Mouse (Mus musculus) hematopoietic stem cell, adult 5-6 weeks (primary cell): ENCODE results near the gene Syde2. TPM values are rescaled to one million over a fixed set of nuclear protein-coding genes. Genes with fewer than 3 reads are reported as not detected.
"Not testable (repeated sequence)": the region's sequence is repeated elsewhere in the genome, so short reads cannot be mapped to it uniquely, and the experiment has no call there.

Experiments
- ATAC-seq, 2 experiments: fragments of 125-278 bp in 1 of 2; replicated peaks in 1 of 2; 2 replicates each; pipeline ENCODE4 v1.8.0; 2016 to 2017; ENCODE audit warnings: inconsistent platforms in 2 of 2, mild to moderate bottlenecking in 2 of 2, moderate number of reproducible peaks in 2 of 2, low read depth in 1 of 2, moderate TSS enrichment in 1 of 2; ENCODE audit not compliant: low FRiP score in 2 of 2, poor library complexity in 2 of 2, severe bottlenecking in 2 of 2, insufficient read depth in 1 of 2, low TSS enrichment in 1 of 2
- total RNA-seq: library from RNA; stranded (forward); fragments of 172-1452, 232-1000 nt; gene quantifications from 2 replicates; pipeline ENCODE4 v1.2.3, GENCODE M21; 2017

Syde2 gene
- total RNA-seq, 1 experiment from 2014 or later = 22.6 TPM

- ATAC-seq = peak; percentile 50 to 57
These were observed 24.3 kb upstream of the Syde2 start for GRCm38 (mm10) chr3:145963101-145964017.

- peak; percentile 88 to 90 for ATAC-seq
These were observed 23.7 kb upstream of the Syde2 start for GRCm38 (mm10) chr3:145964018-145964387.

DNA sequence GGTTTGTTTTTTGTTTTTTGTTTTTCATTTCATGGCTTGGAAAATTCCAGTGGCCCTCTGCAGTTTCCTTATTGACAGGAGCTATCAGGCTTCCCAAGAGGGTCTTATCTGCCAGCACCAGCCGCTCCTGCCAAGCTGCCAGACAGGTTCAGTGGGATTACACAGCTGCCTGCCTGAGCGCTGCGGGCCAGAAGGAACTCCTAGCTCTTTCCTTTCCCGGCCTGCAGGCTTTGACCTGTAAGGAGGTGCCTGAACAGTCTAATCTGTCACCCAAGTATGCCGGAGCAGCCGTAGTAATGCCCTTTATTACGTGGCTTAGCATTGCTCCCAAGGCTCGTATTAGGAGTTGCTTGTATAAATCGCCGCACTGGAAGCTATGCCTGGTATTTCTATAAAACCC, 23.2 kb upstream of the Syde2 start:
- ATAC-seq = peak in 1 of 2 experiments; percentile 25; a peak in 1 of 4 replicates

DNA sequence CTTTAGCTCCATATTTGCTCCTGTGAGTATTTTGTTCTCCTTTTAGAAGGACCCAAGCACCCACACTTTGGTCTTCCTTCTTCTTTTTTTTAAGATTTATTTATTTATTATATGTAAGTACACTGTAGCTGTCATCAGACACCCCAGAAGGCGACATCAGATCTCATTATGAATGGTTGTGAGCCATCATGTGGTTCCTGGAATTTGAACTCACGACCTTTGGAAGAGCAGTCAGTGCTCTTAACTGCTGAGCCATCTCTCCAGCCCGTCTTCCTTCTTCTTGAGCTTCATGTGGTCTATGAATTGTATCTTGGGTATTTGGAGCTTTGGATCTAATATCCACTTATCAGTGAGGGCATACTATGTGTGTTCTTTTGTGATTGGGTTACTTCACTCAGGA, 22.1 kb upstream of the Syde2 start:
- not testable (repeated sequence) for ATAC-seq

DNA sequence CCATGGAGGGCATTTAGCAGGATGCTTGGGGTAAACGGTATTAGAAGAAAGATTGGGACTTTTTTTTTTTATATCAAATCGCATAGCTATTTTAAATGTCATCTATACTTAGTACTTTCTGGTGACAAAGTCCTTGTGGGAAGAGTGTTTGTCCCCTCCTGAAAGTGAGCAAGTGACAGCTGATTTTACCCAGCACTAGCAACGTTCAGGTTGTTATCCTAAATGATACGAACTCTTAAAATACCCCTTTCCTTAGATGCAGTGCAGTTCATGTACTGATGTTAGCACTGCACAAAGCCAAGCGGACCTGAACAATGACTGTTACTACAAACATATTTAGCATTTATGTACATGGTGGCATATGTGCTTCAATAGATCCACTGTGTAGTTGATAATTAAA, 20.9 kb upstream of the Syde2 start:
- ATAC-seq = no peak

GRCm38 (mm10) chr3:145969031-145969501, 18.6 kb upstream of the Syde2 start:
- ATAC-seq = peak; percentile 96 to 97

DNA sequence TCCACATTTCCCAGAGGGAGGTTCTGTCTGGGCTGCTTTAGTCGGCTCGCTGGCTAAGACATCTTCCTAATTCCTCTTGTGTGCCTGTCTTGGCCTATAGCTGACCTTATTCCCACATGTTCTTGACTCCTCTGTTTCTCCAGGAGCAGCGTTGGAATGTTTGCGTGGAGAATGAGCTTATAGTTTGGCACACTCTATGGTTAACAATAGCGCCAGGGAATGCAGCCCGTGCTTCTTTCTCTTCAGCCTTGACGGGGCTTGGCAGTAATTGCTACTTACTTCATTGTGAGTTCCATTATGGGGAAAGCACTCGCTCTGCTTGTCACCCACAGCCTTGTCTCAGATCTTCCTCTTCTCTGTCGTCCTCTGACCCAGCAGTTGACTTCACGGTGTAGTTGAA, 16.2 kb upstream of the Syde2 start:
- ATAC-seq = no peak

DNA sequence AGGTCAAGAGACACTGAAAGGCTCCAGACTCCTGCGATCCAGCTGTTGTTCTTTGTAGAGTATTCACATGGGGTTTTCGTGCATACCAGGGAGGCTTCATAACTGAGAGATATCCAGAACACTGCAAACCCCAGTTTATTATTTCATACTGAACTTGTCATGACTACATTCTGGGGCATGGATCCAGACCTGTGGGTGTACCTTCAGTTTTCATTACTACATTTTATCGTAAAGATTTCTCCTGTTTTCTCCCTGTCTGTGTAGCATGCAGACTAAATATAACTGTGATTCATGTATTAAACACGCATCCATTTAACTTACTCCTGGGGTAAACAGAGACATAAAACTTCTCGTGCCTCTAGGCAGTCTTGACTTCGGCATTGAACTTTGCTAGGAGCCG, 12.7 kb upstream of the Syde2 start:
- no peak for ATAC-seq

- ATAC-seq = no peak
These were observed 2.2 kb upstream of the Syde2 start for GRCm38 (mm10) chr3:145985333-145985925.

- ATAC-seq = no peak
These were observed 1.2 kb upstream of the Syde2 start for GRCm38 (mm10) chr3:145986317-145987001.

- peak; percentile 38 to 80 for ATAC-seq
These were observed 457 bp downstream of the Syde2 start for GRCm38 (mm10) chr3:145987970-145988683.

DNA sequence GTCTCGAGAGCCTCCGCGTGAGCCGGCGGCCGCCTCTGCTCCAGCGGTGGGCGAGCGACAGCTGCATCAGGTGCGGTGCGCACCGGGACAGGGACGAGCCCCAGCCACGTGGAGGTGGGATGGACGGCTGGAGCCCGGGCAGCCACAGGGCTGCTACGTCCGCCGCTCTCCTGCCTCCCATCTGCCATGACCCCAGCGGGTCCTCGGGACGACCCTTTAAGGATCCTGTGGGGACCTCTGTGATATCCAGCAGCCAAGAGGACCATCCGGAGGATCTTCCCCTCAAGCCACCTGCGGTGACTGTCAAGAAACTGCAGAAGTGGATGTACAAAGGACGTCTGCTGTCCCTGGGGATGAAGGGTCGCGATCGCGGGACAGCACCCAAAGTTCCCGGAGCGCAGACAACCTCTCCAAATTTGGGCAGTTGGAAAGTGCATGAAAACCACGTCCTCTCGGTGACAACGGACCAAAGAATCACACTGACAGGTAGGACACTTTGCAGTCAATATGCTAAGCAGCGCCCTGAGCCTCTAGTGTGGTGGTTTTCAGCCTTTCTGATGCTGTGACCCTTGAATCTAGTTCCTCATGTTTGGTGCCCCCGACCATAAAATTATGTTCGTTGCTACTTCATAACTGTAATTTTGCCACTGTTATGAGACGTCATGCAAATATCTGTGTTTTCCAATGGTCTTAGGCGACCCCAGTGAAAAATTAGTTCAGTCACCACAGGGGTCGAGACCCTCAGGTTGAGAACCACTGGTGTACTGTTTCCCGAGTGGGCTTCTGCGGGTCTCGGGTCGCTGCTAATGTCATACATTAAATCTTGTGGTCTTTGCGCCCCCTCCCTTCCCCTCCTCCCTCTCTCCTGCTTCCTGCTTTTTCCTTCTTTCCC, 1.3 kb downstream of the Syde2 start:
- ATAC-seq = no peak

- ATAC-seq = no peak
These were observed 2.0 kb downstream of the Syde2 start for GRCm38 (mm10) chr3:145989576-145990081.

DNA sequence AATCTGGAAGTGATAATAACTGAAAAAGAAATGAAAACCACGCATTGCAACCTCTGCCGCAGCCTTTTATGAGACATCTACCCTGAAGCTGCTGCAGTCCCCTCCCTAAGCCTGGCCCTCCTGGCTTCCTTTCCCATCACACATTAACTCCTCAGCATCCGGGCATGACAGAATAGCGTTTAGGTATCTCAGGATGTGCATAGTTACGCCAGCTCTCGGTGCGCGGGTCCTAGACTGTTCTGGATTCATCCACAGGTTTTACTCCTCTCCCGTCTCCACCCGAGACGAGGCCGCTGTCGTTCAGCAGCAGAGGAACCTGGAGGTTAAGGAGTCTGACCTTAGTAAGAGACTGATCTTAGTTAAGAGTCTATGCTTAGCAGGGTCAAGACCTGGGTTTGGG, 3.5 kb downstream of the Syde2 start:
- no peak for ATAC-seq

DNA sequence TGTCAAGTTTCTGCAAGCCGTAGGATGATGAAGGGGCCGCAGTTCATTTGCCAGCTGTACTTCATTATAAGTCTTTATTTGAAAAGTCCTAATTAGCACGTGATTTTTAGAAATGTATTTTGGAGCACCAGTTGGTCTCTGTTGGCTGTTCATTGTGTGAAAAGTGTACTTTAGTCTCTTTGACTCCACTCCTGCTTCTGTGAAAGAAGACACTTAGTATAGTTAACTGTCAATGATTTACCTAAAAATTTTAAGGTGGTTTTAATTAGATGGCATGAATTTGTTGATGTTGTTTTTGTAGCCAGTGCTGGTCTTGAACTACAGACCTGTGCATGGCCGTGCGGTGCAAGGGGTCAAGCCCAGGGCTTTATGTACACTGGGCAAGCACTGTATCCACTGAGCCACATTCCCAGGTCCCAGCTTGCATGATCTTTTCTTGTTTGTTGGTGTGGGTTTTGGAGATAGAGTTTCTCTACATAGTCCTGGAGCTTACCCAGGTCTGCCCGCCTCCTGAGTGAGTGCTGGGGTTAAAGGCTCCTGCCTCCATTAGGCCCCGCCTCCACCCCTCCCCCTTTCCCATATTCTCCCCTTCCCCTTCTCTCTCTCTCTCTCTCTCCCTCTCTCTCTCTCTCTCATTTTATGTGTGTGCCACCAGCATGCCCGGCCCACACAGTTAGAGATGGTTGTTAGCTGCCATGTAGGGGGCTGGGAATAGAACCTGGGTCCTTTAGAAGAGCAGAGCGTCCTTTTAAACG, 4.5 kb downstream of the Syde2 start:
- no peak for ATAC-seq

GRCm38 (mm10) chr3:145992796-145993195, 5.1 kb downstream of the Syde2 start:
- ATAC-seq = no peak
